Mouse (Mus musculus) 3T3-L1 (cell line): Measurements from ENCODE around the gene Atox1.

ENCODE experiments used
- DNase-seq: peaks from one replicate; pipeline ENCODE4 v3.0.0-alpha.2; 2015; ENCODE audit warnings: low read depth, low spot score

Gene Atox1

DNA sequence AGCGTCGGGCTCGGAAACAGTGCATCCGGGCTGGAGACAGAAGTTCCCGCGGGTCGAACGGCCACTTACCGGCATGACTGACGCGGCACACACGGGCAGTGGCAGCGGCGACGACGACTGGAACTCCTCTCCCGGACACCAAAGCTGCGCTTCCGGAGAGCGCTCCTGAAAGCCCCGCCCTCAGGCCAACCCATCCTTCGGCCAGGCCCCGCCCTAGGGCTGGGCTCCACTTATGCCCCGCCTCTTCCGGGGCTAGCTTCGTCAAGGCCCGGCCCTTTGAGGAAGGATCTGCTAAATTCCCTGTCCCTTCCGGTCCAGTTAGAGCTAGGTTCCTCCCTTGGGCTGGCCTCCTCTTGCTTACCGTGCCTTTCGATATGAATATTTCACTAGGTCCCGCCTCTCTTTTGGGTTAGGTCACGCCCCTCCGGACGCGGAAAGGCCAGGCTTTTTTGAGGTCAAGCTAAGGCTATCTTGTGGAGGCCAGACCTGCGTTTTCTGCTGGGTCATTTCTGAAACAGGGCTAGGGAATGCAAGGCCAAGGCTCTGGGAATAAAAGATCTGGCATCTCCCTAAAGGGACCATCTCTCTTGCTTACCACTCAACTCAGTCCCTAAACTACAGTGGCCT lies at the start of gene Atox1:
Atox1 (minus strand) TSS at position 221 of the 627 bp plus-strand sequence.
- peak; percentile 99 for DNase-seq

DNA sequence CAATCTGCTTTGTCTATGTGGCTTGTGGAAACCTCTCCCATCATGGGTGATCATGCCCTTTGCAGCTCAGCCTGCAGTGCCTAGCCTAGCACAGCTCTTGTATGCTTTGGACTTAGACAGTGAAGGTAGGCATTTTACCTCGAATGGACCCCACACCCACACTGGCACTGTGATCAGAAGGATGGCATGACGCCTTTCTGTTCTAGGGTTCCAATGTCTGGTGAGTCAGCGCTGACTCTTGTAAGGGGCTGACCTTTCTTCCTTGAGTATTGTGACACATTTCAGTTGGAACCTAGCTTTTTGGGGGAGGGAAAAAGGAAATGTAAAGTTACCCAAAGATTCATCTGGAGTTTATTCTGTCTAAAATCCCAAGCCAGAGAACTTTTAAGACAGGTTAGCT lies 44.4 kb upstream of the Atox1 start:
- peak; percentile 78 for DNase-seq

DNA sequence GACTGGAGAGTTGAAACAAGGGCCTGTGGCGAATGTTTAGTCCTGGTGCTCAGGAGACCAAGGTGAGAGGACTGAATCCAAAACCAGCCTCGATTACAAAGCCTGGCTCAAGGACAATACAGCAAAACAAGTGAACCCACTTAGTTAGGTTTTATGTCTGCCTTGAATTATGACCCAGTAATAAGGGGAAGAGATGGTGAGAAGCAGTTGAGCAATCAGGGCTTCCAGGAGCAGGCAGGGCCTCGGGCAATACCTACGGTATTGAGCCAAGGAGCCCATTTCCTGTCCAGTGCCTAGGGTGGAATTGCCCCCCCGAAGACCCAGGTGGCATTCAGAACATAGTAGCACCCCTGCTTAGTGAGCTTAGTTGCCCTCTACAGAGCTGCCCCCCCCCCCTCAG lies 41.8 kb upstream of the Atox1 start:
- DNase-seq: peak; percentile 45

DNA sequence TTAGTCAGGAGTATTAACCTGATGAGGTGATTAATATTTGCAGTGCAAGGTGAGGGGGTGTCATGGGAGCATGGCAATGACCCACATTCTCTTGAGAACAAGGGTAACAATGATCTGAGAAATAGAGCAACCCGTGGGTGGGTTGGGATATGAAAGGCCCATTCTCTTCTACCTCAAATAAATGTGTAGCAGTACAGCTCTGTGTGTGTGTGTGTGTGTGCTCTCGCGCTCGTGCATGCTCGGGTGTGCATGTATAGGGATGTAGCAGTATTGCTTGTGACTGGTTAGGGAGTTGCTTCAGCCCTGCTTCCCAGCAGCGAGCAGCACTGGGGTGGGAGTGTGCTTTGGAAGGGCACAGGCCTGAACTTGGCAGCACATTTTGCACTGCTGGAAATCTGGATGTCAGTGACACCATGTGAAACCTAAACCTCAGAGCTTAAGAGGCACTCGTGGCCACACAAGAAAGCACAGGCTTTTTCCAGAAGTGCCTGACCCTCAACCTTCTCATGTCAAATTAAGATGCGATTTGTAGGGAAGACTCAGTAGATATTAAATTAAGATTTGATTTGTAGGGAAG lies 41.0 kb upstream of the Atox1 start:
- no peak for DNase-seq

DNA sequence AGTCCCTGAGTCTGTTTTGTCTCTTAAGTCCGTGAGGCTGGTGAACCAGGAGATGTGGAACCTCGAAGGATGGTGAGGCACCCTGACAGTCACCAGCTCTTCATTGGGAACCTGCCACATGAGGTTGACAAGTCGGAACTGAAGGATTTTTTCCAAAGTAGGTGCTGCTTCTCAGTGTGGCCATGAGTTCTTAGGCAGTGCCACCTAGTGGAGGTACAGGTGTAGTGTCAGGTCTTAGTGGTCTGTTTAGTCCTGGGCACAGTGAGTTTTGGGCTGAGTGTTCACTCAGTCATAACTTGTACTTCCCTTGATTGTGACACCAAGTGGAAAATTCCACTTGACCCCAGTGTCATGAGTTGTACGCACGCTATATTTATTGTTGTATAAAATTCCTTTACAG lies 36.8 kb upstream of the Atox1 start:
- DNase-seq: peak; percentile 81

DNA sequence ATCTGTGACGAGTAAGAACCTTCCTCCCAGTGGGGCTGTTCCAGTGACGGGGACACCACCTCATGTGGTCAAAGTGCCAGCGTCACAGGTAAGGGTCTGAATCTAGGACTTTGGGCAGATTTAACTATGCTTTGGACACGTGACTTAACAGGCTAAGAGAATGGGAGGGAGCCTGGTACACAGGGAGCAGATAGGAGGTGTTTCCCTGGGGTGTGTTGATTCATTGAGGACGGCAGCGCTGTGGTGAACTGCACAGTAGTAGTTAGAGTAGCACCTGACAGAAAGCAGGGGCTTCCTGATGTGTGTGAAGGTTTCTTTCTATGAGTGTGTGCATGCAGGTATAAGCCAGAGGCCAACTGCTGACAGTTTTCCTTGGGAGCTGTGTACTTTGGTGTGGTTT lies 35.1 kb upstream of the Atox1 start:
- DNase-seq: no peak

DNA sequence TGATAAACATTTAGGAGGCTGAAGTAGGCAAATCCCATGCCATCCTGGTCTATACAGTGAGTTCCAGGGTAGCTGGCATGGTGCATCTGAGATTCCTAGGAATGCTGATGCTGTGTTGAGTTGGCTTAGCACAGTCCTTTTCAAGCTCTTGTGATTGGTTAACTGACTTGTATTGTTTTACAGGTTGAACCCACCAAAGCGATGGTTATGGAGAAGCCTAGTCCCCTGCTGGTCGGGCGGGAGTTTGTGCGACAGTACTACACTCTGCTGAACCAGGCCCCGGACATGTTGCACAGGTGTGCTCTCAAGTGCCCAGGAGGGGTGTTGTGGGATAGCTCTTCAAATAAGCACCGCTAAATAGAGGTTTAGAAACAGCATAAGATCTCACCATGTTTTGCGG lies 24.4 kb upstream of the Atox1 start:
- DNase-seq: no peak

DNA sequence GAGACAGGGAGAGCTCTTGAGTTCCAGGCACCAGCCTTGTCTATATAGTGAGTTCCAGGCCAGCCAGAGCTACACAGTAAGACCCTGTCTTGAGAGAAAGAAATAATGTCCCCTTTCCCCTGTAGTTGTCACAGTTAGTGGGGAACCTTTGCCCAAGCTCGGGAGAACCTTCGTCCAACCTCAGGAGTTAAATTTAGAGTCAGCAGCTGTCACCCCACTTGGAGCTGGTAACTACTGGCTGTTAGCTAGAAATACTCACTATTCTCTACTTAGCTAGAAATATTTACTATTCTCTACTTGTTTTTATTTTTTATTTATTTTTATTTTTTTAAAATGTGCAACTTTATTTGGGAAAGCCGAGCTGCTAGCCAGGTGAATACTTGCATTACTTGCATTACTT lies 12.2 kb upstream of the Atox1 start:
- DNase-seq: no peak

DNA sequence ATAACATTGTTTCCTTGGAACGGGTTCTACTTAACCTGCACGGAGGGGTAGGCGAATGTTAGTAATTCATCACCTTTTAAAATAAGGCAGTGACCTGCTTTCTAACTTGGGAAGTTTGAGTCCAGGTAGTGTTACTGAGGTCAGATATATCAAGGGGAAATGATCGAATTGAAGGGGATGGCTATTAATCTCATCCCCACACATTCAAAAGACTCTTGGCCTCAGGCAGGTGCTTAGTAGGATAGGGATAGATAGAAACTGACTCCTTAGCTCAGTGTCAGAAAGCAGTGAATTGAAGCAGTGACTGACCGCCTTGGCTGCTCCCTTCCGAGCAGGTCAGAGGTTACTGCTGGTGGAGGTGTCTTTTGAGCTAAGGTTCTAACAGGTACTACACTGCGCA lies 10.4 kb upstream of the Atox1 start:
- DNase-seq: no peak

DNA sequence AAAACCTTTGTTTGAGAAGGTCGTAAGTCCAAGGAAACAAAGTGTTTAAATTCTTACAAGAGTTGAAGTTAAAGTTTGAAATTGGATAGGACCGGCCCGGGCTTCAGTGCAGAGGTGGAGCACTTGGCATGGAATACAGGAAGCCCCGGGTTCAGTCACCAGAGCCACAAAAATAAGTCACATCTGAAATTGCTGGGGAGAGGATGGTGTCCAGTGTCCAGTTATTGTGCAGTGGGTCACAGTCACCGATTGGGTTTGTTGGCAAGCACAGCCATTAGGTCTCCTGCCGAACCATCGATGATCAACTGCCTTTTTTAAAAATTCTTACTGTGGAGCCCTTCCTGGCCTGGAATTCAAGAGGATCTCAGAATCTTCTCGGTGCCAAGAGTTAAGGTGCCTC lies 9.7 kb upstream of the Atox1 start:
- DNase-seq: no peak

DNA sequence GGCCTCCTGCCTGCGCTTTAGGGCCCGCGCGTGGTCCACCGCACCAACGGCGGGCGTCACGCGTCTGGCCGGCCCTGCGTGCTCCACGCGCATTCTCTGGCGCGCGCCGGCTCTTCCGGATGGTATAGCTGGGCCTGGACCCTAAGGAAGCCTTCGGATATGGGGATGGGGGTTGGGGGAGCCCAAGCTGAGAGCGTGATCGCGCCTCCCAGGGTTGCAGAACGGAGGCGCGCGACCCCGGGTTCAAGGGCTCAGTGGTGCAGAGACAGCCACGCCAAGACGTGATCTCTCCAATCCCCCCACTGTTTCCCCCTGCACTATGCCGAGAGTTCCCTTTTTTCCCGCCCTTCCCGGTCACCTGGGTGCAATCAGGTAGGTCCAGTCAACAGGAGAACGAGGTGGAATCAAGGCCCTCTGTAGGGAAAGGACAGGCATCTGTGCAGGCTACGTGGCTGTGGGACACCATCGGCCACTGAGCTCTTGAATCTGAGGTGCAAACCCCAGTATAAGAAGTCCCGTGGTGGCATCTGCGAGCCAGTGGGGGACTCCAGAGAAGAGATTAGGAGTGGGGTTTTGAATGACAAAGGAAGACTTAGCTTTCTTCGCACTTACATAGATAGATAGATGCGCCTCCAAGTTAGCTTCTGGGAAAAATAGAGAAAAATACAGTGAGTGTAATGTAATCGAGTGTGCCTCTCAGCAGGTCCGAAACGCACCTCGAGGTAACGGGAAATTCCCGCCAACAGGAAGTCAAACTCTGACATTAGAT lies 9.1 kb upstream of the Atox1 start:
- DNase-seq: peak; percentile 40

DNA sequence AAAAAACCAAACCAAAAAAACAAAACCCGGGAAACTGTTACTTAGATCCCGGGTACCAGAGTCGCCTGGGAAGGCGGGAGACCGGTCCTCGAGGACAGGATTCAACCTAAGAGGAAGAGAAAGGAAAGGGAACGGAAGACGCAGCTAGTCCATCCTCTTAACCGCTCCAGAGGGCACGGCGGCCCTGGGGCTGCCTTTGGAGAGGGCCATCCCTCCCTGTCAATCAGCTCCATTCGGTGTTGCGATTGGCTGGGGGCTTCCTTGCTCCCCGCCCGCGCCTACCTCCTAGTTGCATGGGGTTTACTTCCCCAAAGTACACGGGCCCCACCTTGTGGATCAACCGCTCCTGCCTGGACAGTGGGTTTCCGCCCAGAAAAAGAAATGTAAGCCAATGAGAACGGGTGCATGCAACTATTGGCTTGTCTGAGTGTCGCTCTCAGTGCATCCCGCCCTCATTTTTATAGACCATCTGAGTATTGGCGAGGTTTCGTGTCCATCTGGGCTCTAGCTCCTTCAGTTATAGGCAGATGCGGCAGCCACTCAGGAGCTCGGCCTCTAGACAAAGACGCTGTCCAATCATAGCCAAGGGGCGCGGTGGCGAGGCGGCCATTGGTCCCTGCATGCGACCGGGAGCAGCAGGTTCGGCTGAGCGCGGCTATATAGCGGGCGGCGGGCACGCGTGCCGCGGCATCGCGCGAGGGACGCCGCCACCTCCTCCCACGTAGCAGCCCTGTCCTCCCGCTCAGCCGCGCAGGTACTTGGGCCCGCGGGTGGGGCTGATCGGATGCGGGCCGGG lies 8.2 kb upstream of the Atox1 start, which contains the start of gene G3bp1:
G3bp1 (plus strand) TSS at position 638 of the 796 bp plus-strand sequence.
- peak; percentile 100 for DNase-seq

DNA sequence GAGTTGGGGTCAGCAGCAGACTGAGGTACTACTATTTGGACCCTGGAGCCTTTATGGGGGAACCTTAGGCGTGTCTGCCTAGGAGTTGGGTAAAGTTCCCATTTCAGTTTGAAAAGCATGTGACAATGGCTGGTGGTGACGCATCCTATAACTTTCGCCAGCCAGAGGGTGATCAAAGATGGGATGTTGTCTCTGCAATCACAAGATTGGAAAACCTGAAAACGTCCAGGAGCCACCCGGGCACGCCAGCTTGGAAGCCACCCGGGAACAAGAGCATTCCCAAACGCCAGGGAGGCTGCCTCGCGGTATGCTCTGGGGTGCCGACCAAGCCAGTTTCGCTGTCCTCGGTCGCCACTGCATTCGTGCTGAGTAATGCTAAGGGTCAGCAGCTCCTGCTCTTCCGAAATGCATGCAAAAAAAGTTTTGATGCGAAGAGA lies 7.6 kb upstream of the Atox1 start:
- DNase-seq: peak; percentile 63

DNA sequence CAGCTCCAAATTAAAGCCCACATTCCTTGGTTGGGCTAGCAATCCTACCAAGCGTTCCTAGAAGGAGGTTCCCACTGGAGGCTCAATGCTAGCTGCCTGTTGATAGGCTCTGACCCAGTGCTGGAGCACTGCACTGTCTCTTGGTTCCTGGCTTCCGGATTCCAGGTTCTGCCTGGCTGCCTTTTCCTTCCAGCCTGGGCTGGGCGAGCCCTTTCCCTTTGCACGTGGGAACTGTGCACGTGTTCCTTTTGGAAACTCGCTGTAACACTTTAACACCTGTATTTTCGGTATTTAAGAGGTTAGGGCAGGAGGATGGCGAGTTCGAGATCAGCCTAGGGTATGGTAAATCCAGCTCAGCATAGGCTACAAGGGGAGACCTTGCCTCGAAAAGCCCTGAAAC lies 7.0 kb upstream of the Atox1 start:
- DNase-seq: peak; percentile 37

DNA sequence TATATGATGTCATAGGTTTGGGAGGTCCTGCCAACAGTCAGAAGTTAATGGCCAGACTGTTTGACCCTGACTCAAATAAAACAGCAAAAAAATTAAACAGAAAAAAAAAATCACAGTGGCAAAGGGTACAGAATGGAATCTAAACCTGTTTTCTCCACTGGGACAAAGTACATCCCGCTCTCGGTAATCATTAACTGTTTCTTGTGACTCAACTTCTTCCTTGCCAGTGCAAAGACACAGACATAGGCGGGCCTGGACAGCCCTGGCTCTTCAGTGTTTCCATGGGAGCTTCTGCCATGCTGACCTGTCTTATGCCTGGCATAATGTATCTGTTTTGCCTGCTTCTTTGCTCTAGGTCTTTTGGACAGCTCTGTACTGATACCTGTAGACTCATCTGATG lies 4.1 kb upstream of the Atox1 start:
- no peak for DNase-seq

DNA sequence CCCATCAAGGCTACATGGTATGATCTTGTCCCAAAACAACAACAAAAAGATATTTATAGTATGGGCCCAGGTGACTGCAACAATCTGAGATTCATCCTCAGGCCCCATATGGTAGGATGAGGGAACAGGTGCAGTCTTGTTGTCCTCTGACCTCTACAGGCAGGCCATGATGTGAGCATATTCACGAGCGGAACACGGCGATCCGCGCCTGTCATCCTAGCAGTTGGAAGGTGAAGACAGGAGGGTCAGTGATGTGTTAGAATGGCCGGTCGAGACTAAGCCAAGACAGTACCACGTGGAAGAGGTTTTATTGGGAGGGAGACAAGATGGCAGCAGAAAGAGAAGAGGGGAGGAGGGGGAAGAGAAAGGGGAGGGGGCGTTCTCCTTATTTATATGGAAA lies 3.7 kb upstream of the Atox1 start:
- DNase-seq: no peak

DNA sequence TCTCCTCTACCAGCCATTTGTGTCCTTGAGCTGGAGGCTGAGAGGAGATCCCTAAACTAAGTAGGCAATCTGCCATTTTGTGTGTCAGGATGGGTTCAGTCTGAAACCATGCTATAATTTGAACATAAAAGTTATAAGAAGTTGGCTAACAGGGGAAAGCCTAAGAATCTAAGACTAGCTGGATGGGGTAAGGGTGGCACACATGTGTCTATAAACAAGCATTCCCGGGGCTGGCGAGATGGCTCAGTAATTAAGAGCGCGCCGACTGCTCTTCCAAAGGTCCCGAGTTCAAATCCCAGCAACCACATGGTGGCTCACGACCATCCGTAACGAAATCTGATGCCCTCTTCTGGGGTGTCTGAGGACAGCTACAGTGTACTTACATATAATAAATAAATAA lies 1.1 kb upstream of the Atox1 start:
- no peak for DNase-seq

DNA sequence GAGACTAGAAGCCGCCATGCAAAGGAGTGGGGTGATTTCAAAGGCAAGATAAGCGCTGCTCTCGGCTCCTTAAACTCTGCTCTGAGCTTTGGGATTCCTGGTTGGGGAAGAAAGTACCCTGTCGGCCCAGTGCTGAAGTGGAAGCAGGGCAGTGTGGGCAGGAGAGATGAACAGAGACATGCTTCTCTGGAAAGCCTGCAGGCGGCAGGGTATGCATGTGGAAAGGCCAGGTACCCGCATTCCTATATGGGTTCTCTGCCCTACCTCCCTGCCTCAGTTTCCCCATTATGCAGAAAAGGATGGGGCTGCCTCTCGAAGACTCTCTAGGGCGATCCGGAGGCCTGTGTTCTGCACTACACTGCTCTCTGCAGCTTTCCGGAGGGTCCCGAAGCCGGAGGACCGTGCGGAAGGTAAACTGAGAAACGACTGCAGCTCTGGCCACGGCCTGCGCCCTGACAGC lies 450 bp downstream of the Atox1 start:
- DNase-seq: peak; percentile 68

DNA sequence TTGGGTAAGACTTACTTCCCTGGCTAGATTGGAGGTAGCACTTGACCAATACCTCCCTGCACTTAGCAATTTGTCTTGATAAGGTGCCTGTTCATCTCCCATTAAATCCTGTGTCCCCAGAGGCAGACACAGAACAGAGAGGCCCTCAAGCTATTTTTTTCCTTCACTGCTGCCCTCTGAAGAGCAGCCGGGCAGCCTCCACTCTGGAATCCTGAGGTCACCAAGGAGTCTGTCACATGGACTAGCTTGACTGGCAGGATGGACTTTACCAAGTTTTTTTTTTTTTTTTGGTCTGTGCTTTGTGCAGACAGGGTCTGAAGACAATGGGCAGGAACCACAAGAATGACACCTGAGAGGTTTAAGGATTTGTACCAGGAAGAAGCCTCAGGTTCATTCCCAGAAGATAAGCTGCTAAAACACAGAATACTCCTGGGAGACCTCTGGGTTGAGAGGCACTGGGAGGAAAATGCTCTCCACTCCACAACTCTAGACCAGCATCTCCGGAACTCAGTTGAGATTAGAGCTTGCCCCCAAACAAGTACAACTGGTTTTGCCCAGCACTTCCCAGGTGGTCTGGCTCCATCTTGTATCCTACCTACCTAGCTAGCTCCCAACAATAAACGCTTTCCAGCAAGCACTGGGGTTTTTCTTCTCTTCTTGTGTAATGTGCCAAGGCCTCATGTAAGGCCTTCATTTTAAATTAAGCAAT lies 1.0 kb downstream of the Atox1 start:
- no peak for DNase-seq

DNA sequence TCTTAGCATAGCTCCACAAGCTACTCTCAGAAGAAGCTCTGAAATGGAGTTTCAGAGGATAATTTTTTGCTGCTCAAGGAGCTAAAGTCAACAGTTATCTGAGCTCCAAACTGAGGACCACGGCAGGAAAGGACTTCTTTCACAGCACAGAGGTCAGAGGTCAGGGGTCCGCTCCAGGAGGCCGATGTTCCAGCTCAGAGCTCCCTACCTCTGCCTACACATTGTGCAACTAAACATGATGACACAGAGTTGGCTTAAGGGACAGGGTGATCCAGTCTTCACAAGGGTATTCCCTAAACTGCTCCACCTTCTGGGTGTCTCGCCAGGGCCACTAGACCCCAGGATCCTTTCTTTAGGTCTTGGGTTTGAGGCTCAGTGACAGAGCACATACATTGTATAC lies 2.5 kb downstream of the Atox1 start:
- no peak for DNase-seq

DNA sequence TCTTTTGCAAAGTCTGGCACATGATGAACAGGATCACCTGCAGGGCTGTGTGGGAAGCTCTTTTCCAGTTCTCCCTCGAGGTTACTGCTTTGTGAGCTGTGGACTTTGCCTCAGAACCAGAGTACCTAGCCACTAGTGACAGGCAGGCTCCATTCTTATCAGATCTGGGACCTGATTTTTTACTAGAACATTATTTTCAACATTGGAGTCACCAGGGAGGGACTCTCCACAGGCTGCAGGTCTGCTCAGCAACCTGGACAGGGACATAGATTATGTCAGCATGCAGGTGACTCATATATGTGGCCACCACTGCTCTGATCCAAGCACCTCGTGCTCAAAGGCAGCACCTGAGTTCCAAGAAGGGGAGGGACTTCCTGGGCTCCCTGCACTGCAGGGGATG lies 5.9 kb downstream of the Atox1 start:
- DNase-seq: no peak
